Mouse (Mus musculus) hindbrain, postnatal 0 days (tissue): Measurements from ENCODE around the gene Cap2. TPM values are rescaled to one million over a fixed set of nuclear protein-coding genes. Genes with fewer than 3 reads are reported as not detected.
A peak's percentile ranks its signal among the peaks of the same experiment; 100 is the strongest.

Source experiments
- ATAC-seq: fragments of 200-750 bp; cut with Nextera tagmentation; 2 replicates; pipeline ENCODE4 v1.8.0; 2017; ENCODE audit warnings: mild to moderate bottlenecking, moderate TSS enrichment, moderate library complexity
- DNase-seq: peaks from one replicate; pipeline ENCODE4 v3.0.0-alpha.2; 2015; ENCODE audit warnings: low spot score
- H3K27ac ChIP-seq: fragments of 300-500 bp; sonication (generic); 2 replicates; pipeline ENCODE4 v1.5.1; 2014; ENCODE audit warnings: mild to moderate bottlenecking
- H3K27me3 ChIP-seq: fragments of 300-500 bp; sonication (generic); 2 replicates; pipeline ENCODE4 v1.6.1; 2014; ENCODE audit warnings: low read length, mixed read lengths; ENCODE audit not compliant: insufficient read depth
- H3K36me3 ChIP-seq: fragments of 300-500 bp; sonication (generic); 2 replicates; pipeline ENCODE4 v1.6.1; 2014; ENCODE audit warnings: low read length, mixed read lengths; ENCODE audit not compliant: insufficient read depth
- H3K4me1 ChIP-seq: fragments of 300-500 bp; sonication (generic); 2 replicates; pipeline ENCODE4 v1.6.1; 2014; ENCODE audit warnings: antibody characterized with exemption, low read length, mixed read lengths; ENCODE audit not compliant: insufficient read depth
- H3K4me2 ChIP-seq: fragments of 300-500 bp; sonication (generic); 2 replicates; pipeline ENCODE4 v1.6.1; 2014; ENCODE audit warnings: low read depth, mild to moderate bottlenecking, low read length, moderate library complexity, mixed read lengths
- H3K4me3 ChIP-seq: fragments of 300-500 bp; sonication (generic); 2 replicates; pipeline ENCODE4 v1.5.1; 2014; ENCODE audit warnings: low read length
- H3K9ac ChIP-seq: fragments of 300-500 bp; sonication (generic); replicated peaks from 2 replicates; pipeline ENCODE4 v1.6.1; 2014; ENCODE audit warnings: mild to moderate bottlenecking, low read length, moderate library complexity, mixed read lengths
- H3K9me3 ChIP-seq: fragments of 300-500 bp; sonication (generic); 2 replicates; pipeline ENCODE4 v1.6.1; 2016; ENCODE audit warnings: low read length, mixed read lengths
- CTCF ChIP-seq: IDR thresholded peaks from 2 replicates; pipeline ENCODE4 v1.5.1; 2016; ENCODE audit warnings: antibody characterized with exemption, control low read depth, low read depth
- WGBS: fragments of 180-500 bp; shearing (Covaris S2); extraction: QIAGEN DNeasy Blood & Tissue Kit; methylation state at CpG from one replicate; pipeline ENCODE4 v1.1.7; 2014; 5-methylcytosine and 5-hydroxymethylcytosine counted together
- polyA plus RNA-seq: library from polyadenylated mRNA; unstranded; fragments of >200 nt; fragmentation: Nextera tagmentation; extraction: Ambion mirVana; gene quantifications from 2 replicates; pipeline ENCODE4 v1.2.1, GENCODE M21; 2015
- total RNA-seq: library from RNA; depleted of rRNA; stranded (reverse); fragments of >200 nt; gene quantifications from 2 replicates; pipeline ENCODE4 v1.2.3, GENCODE M21; 2014

The Cap2 gene
- total and polyA plus RNA-seq, 2 experiments from 2014 or later, result 9.3 to 16.6 TPM

- H3K27me3 ChIP-seq, result no peaks in the 10 kb centered on the region
- H3K27ac ChIP-seq, result peak overlapping the region; percentile 51; the same call in 1 of the 2 replicates
- ATAC-seq, result no peak
- no peak overlapping the region for H3K4me3 ChIP-seq
- 43% methylated on average over 9 of the region's 9 CpGs for WGBS
- no peaks in the 10 kb centered on the region for H3K9me3 ChIP-seq
- H3K9ac ChIP-seq, result no peak overlapping the region
- no peak for DNase-seq
- H3K4me2 ChIP-seq, result peak overlapping the region; percentile 37; the same call in 1 of the 2 replicates
- no peaks in the 10 kb centered on the region for H3K36me3 ChIP-seq
- no peak for TF ChIP-seq CTCF
- peaks cover 10% of the 10 kb centered on the region; the same call in 1 of the 2 replicates for H3K4me1 ChIP-seq
These were observed 71.1 kb downstream of the Cap2 start for GRCm38 (mm10) chr13:46572648-46573163.

- H3K4me2 ChIP-seq, result no peak overlapping the region
- no peaks in the 10 kb centered on the region for H3K27me3 ChIP-seq
- no peaks in the 10 kb centered on the region for H3K9me3 ChIP-seq
- H3K4me1 ChIP-seq, result peaks cover 10% of the 10 kb centered on the region; the same call in 1 of the 2 replicates
- no peak overlapping the region for H3K9ac ChIP-seq
- no peak for TF ChIP-seq CTCF
- ATAC-seq (no peak), DNase-seq (no peak)
- WGBS, result 72% methylated on average over 5 of the region's 5 CpGs
- no peak overlapping the region for H3K27ac ChIP-seq
- H3K4me3 ChIP-seq, result no peak overlapping the region
- no peaks in the 10 kb centered on the region for H3K36me3 ChIP-seq
These were observed 72.6 kb downstream of the Cap2 start for GRCm38 (mm10) chr13:46574201-46574600.

GRCm38 (mm10) chr13:46574707-46575106 is 73.1 kb downstream of the Cap2 start:
- WGBS, result 71% methylated on average over 4 of the region's 4 CpGs
- Histone ChIP-seq H3K27ac (no peak overlapping the region), H3K4me2 (no peak overlapping the region), H3K4me3 (no peak overlapping the region), H3K9me3 (no peaks in the 10 kb centered on the region), H3K4me1 (peaks cover 10% of the 10 kb centered on the region; the same call in 1 of the 2 replicates), H3K36me3 (no peaks in the 10 kb centered on the region), H3K27me3 (no peaks in the 10 kb centered on the region), H3K9ac (no peak overlapping the region)
- DNase-seq (no peak), ATAC-seq (no peak)
- TF ChIP-seq CTCF, result no peak

GRCm38 (mm10) chr13:46584860-46585259 is 83.2 kb downstream of the Cap2 start:
- no peak for TF ChIP-seq CTCF
- no peak overlapping the region for H3K4me2 ChIP-seq
- WGBS, result 60% methylated on average over 7 of the region's 7 CpGs
- H3K4me1 ChIP-seq, result no peaks in the 10 kb centered on the region
- H3K27me3 ChIP-seq, result no peaks in the 10 kb centered on the region
- no peaks in the 10 kb centered on the region for H3K36me3 ChIP-seq
- DNase-seq, result peak; percentile 31
- H3K9ac ChIP-seq, result no peak overlapping the region
- 0 out of 2 replicates have a peak, but pooled peaks have one; percentile 43 for ATAC-seq
- peak overlapping the region; percentile 16; the same call in 1 of the 2 replicates for H3K27ac ChIP-seq
- no peak overlapping the region for H3K4me3 ChIP-seq
- H3K9me3 ChIP-seq, result no peaks in the 10 kb centered on the region

- no peak overlapping the region for H3K27ac ChIP-seq
These were observed 86.2 kb downstream of the Cap2 start for GRCm38 (mm10) chr13:46587717-46588289.

GRCm38 (mm10) chr13:46588606-46589005 is 87.0 kb downstream of the Cap2 start:
- Histone ChIP-seq H3K4me1 (no peaks in the 10 kb centered on the region), H3K4me2 (no peak overlapping the region), H3K27ac (no peak overlapping the region), H3K9ac (no peak overlapping the region), H3K27me3 (no peaks in the 10 kb centered on the region), H3K4me3 (no peak overlapping the region), H3K9me3 (no peaks in the 10 kb centered on the region), H3K36me3 (no peaks in the 10 kb centered on the region)
- TF ChIP-seq CTCF, result no peak
- 91% methylated on average over 5 of the region's 5 CpGs for WGBS
- DNase-seq (no peak), ATAC-seq (no peak)

More at GRCm38 (mm10) chr13:46587717-46588289, 86.2 kb downstream of the Cap2 start:
- no peak for ATAC-seq
- TF ChIP-seq CTCF, result no peak
- no peak for DNase-seq
- Histone ChIP-seq H3K4me2 (no peak overlapping the region), H3K9ac (no peak overlapping the region), H3K9me3 (no peaks in the 10 kb centered on the region), H3K27me3 (no peaks in the 10 kb centered on the region), H3K36me3 (no peaks in the 10 kb centered on the region), H3K4me3 (no peak overlapping the region), H3K4me1 (no peaks in the 10 kb centered on the region)
- WGBS, result 78% methylated on average over 17 of the region's 17 CpGs

GRCm38 (mm10) chr13:46590885-46591284 is 89.2 kb downstream of the Cap2 start:
- Histone ChIP-seq H3K9ac (no peak overlapping the region), H3K36me3 (no peaks in the 10 kb centered on the region), H3K9me3 (no peaks in the 10 kb centered on the region), H3K4me3 (no peak overlapping the region), H3K4me1 (no peaks in the 10 kb centered on the region), H3K27me3 (no peaks in the 10 kb centered on the region), H3K27ac (no peak overlapping the region), H3K4me2 (no peak overlapping the region)
- no peak for TF ChIP-seq CTCF
- ATAC-seq, result no peak
- DNase-seq, result no peak
- whole genome bisulfite sequencing, result 89% methylated on average over 4 of the region's 4 CpGs
